Mouse (Mus musculus): ENCODE measurements around the gene Oaz3. TPM values are rescaled to one million over a fixed set of nuclear protein-coding genes. Genes with fewer than 3 reads are reported as not detected.
A peak's percentile ranks its signal among the peaks of the same experiment; 100 is the strongest.

Gene Oaz3
- polyA plus RNA-seq, 1 experiment from 2014 or later: 0.29 TPM

- no peaks in the 10 kb centered on the region for H3K27me3 ChIP-seq (ENCODE audit: control insufficient read depth, insufficient read depth, low read length)
- H3K4me1 ChIP-seq (ENCODE audit: control insufficient read depth, insufficient read depth, low read length): no peaks in the 10 kb centered on the region
- no peak overlapping the region for H3K4me3 ChIP-seq (ENCODE audit: low read depth, low read length)
- no peaks in the 10 kb centered on the region for H3K36me3 ChIP-seq (ENCODE audit: control insufficient read depth, insufficient read depth, low read length)
- no peak overlapping the region for H3K9ac ChIP-seq (ENCODE audit: low read depth, low read length)
- no peak overlapping the region for H3K27ac ChIP-seq (ENCODE audit: low read depth, low read length)
- ATAC-seq (replicated peaks; ENCODE audit: insufficient number of reproducible peaks, low FRiP score, low TSS enrichment): no peak
- WGBS (ENCODE audit: insufficient replicate concordance): 73% methylated on average over 9 of the region's 9 CpGs
- no peak overlapping the region for H3K4me2 ChIP-seq
- no peaks in the 10 kb centered on the region for H3K9me3 ChIP-seq (replicated peaks; ENCODE audit: control insufficient read depth, low read length)
Measured at GRCm38 (mm10) chr3:94436420-94436819, 7.3 kb downstream of the Oaz3 start.

DNA sequence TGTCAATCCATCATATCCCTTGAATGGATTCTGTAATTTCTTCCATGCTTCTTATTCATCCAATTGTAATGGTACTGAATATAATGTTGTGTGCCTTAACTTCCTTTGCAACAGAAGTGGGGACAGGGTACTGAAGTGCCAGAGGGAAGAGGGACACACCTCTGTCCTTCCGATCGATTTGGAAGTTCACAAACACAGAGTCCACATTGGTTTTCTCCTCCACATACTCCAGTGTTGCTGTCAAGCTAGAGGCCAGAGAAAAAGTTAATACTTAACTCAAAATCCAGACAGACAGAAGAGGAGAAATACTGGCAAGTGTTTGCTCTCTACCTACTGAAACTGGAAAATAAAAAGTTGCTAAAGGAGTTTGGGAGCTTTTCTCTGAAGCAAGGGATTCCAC is 9.4 kb downstream of the Oaz3 start:
- Histone ChIP-seq H3K27ac (ENCODE audit: low read depth, low read length) (no peak overlapping the region), H3K4me2 (no peak overlapping the region), H3K27me3 (ENCODE audit: control insufficient read depth, insufficient read depth, low read length) (no peaks in the 10 kb centered on the region), H3K36me3 (ENCODE audit: control insufficient read depth, insufficient read depth, low read length) (no peaks in the 10 kb centered on the region), H3K9ac (ENCODE audit: low read depth, low read length) (no peak overlapping the region), H3K4me1 (ENCODE audit: control insufficient read depth, insufficient read depth, low read length) (no peaks in the 10 kb centered on the region), H3K4me3 (ENCODE audit: low read depth, low read length) (no peak overlapping the region), H3K9me3 (replicated peaks; ENCODE audit: control insufficient read depth, low read length) (no peaks in the 10 kb centered on the region)
- ATAC-seq (replicated peaks; ENCODE audit: insufficient number of reproducible peaks, low FRiP score, low TSS enrichment): no peak
- WGBS (ENCODE audit: insufficient replicate concordance): 91% methylated on average over 2 of the region's 2 CpGs

- Histone ChIP-seq H3K27ac (ENCODE audit: low read depth, low read length) (no peak overlapping the region), H3K9ac (ENCODE audit: low read depth, low read length) (no peak overlapping the region), H3K9me3 (replicated peaks; ENCODE audit: control insufficient read depth, low read length) (no peaks in the 10 kb centered on the region), H3K4me2 (no peak overlapping the region), H3K4me3 (ENCODE audit: low read depth, low read length) (no peak overlapping the region), H3K36me3 (ENCODE audit: control insufficient read depth, insufficient read depth, low read length) (no peaks in the 10 kb centered on the region), H3K27me3 (ENCODE audit: control insufficient read depth, insufficient read depth, low read length) (no peaks in the 10 kb centered on the region), H3K4me1 (ENCODE audit: control insufficient read depth, insufficient read depth, low read length) (no peaks in the 10 kb centered on the region)
- no peak for ATAC-seq (replicated peaks; ENCODE audit: insufficient number of reproducible peaks, low FRiP score, low TSS enrichment)
- WGBS (ENCODE audit: insufficient replicate concordance): 67% methylated on average over 2 of the region's 2 CpGs
Measured at GRCm38 (mm10) chr3:94430980-94431379, 12.7 kb downstream of the Oaz3 start.

DNA sequence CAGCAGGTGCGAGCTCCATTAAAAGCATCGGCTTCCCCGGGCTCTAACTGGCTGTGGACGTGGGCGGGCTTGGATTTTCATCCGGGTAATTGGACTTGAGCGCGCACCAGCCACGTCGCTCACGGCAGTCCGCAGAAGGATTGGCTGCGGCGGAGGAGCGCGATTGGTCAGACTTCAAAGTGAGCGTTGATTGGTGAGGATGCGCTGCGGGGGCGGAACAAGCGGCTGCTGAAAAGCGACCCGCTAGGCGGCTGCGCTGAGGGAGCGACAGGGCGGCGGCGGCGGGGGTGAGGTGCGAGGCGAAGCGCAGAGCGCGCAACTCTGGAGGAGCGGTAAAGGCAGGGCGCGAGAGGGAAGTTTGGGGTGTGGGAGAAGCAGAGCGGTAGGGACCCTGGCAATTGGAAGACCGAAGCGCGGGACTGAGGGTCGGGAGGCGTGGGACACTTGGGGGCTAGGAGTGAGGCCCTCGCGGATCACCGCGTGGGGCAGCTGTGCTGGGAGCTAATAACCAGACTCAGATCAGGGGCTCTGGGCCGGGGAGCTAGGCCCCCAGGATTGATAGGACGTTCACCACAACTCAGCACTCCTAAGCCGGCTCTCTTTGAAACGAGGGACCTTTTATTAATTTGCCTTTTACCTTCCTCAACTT is 30.6 kb downstream of the Oaz3 start, which contains the start of gene Tdrkh:
Tdrkh (plus strand) TSS at position 243 of the 649 bp plus-strand sequence.
- H3K4me3 ChIP-seq (ENCODE audit: low read depth, low read length): peak within 1 kb of the TSS; percentile 44
- H3K27ac ChIP-seq (ENCODE audit: low read depth, low read length): no peak within 1 kb of the TSS

GRCm38 (mm10) chr3:94412530-94412929 is 31.2 kb downstream of the Oaz3 start:
- peak overlapping the region; percentile 44 for H3K4me3 ChIP-seq (ENCODE audit: low read depth, low read length)
- H3K9me3 ChIP-seq (replicated peaks; ENCODE audit: control insufficient read depth, low read length): no peaks in the 10 kb centered on the region
- ATAC-seq (replicated peaks; ENCODE audit: insufficient number of reproducible peaks, low FRiP score, low TSS enrichment): no peak
- 10% methylated on average over 25 of the region's 25 CpGs for WGBS (ENCODE audit: insufficient replicate concordance)
- peak overlapping the region; percentile 23 for H3K9ac ChIP-seq (ENCODE audit: low read depth, low read length)
- no peaks in the 10 kb centered on the region; the same call in 1 of the 2 replicates for H3K27me3 ChIP-seq (ENCODE audit: control insufficient read depth, insufficient read depth, low read length)
- no peaks in the 10 kb centered on the region for H3K36me3 ChIP-seq (ENCODE audit: control insufficient read depth, insufficient read depth, low read length)
- H3K27ac ChIP-seq (ENCODE audit: low read depth, low read length): no peak overlapping the region
- H3K4me1 ChIP-seq (ENCODE audit: control insufficient read depth, insufficient read depth, low read length): no peaks in the 10 kb centered on the region
- peak overlapping the region; percentile 66 for H3K4me2 ChIP-seq

More for the DNA sequence above, 30.6 kb downstream of the Oaz3 start, which contains the start of gene Tdrkh:
- Histone ChIP-seq H3K9me3 (replicated peaks; ENCODE audit: control insufficient read depth, low read length) (no peaks in the 10 kb centered on the region), H3K4me2 (peak within 1 kb of the TSS; percentile 66), H3K27me3 (ENCODE audit: control insufficient read depth, insufficient read depth, low read length) (no peaks in the 10 kb centered on the region; the same call in 1 of the 2 replicates), H3K4me1 (ENCODE audit: control insufficient read depth, insufficient read depth, low read length) (no peaks in the 10 kb centered on the region), H3K36me3 (ENCODE audit: control insufficient read depth, insufficient read depth, low read length) (no peaks in the 10 kb centered on the region), H3K9ac (ENCODE audit: low read depth, low read length) (peak within 1 kb of the TSS; percentile 23)
- peak; percentile 95 for ATAC-seq (replicated peaks; ENCODE audit: insufficient number of reproducible peaks, low FRiP score, low TSS enrichment)
- WGBS (ENCODE audit: insufficient replicate concordance): 11% methylated on average over 52 of the region's 52 CpGs

- H3K36me3 ChIP-seq (ENCODE audit: control insufficient read depth, insufficient read depth, low read length): no peaks in the 10 kb centered on the region
- no peak overlapping the region for H3K27ac ChIP-seq (ENCODE audit: low read depth, low read length)
- no peak for ATAC-seq (replicated peaks; ENCODE audit: insufficient number of reproducible peaks, low FRiP score, low TSS enrichment)
- H3K27me3 ChIP-seq (ENCODE audit: control insufficient read depth, insufficient read depth, low read length): peaks cover 46% of the 10 kb centered on the region
- 66% methylated on average over 4 of the region's 4 CpGs for WGBS (ENCODE audit: insufficient replicate concordance)
- no peak overlapping the region for H3K4me3 ChIP-seq (ENCODE audit: low read depth, low read length)
- H3K4me1 ChIP-seq (ENCODE audit: control insufficient read depth, insufficient read depth, low read length): no peaks in the 10 kb centered on the region
- H3K9me3 ChIP-seq (replicated peaks; ENCODE audit: control insufficient read depth, low read length): no peaks in the 10 kb centered on the region
- no peak overlapping the region for H3K4me2 ChIP-seq
- no peak overlapping the region for H3K9ac ChIP-seq (ENCODE audit: low read depth, low read length)
Measured at GRCm38 (mm10) chr3:94405561-94405960, 38.2 kb downstream of the Oaz3 start.

DNA sequence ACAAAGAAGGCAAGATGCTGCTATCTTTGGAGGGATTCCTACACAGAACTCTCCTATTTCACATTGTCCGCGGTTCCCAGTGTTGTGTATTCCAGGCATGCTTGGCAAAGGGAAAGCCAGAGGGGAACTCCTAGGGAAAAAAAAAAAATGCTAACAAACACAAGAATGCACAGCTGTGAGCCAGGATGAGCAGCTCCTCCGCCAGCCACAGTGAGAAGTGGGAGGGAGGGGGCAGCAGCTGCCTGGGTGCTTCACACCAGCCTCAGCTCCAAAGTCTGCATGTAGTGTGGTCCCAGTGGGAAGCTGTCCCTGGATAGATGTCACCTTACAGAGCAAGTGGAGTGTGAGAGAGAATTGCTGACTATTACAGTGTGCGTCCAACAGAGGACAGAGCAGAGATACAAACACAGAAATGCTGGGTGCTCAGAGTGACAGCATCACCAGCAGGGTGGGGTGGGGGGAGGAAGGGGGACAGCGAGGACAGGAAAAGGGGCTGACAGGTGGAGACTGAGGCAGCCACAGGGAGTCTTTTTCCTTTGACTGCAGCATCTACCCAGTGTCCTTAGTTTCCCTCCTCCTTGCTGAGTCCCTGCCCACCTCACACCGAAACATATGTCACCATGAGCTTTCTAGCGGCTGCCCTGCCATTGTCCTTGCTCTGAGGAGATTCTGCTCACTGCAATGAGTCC is 39.2 kb downstream of the Oaz3 start:
- H3K9me3 ChIP-seq (replicated peaks; ENCODE audit: control insufficient read depth, low read length): no peaks in the 10 kb centered on the region
- no peak overlapping the region for H3K4me3 ChIP-seq (ENCODE audit: low read depth, low read length)
- peaks cover 56% of the 10 kb centered on the region for H3K27me3 ChIP-seq (ENCODE audit: control insufficient read depth, insufficient read depth, low read length)
- no peak overlapping the region for H3K9ac ChIP-seq (ENCODE audit: low read depth, low read length)
- ATAC-seq (replicated peaks; ENCODE audit: insufficient number of reproducible peaks, low FRiP score, low TSS enrichment): no peak
- 23% methylated on average over 7 of the region's 7 CpGs for WGBS (ENCODE audit: insufficient replicate concordance)
- H3K4me1 ChIP-seq (ENCODE audit: control insufficient read depth, insufficient read depth, low read length): no peaks in the 10 kb centered on the region
- no peak overlapping the region for H3K4me2 ChIP-seq
- H3K36me3 ChIP-seq (ENCODE audit: control insufficient read depth, insufficient read depth, low read length): no peaks in the 10 kb centered on the region
- H3K27ac ChIP-seq (ENCODE audit: low read depth, low read length): no peak overlapping the region

DNA sequence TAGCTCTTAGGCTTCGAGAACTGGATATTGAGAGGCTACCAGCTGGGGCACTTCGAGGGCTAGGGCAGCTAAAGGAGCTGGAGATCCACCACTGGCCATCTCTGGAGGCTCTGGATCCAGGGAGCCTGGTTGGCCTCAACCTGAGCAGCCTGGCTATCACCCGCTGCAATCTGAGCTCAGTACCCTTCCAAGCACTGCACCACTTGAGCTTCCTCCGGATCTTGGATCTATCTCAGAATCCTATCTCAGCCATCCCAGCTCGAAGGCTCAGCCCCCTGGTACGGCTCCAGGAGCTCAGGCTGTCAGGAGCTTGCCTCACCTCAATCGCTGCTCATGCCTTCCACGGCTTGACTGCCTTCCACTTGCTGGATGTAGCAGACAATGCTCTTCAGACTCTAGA is 41.3 kb downstream of the Oaz3 start:
- Histone ChIP-seq H3K4me3 (ENCODE audit: low read depth, low read length) (no peak overlapping the region), H3K27me3 (ENCODE audit: control insufficient read depth, insufficient read depth, low read length) (peaks cover 72% of the 10 kb centered on the region), H3K9ac (ENCODE audit: low read depth, low read length) (no peak overlapping the region), H3K4me2 (no peak overlapping the region), H3K27ac (ENCODE audit: low read depth, low read length) (no peak overlapping the region), H3K36me3 (ENCODE audit: control insufficient read depth, insufficient read depth, low read length) (no peaks in the 10 kb centered on the region), H3K4me1 (ENCODE audit: control insufficient read depth, insufficient read depth, low read length) (peaks cover 4% of the 10 kb centered on the region; the same call in 1 of the 2 replicates), H3K9me3 (replicated peaks; ENCODE audit: control insufficient read depth, low read length) (no peaks in the 10 kb centered on the region)
- ATAC-seq (replicated peaks; ENCODE audit: insufficient number of reproducible peaks, low FRiP score, low TSS enrichment): no peak
- 53% methylated on average over 8 of the region's 8 CpGs for WGBS (ENCODE audit: insufficient replicate concordance)

Data from heart, embryonic 11.5 days (tissue).